Mouse (Mus musculus) liver, embryonic 13.5 days (tissue): ENCODE results near the gene Emg1. TPM values are rescaled to one million over a fixed set of nuclear protein-coding genes. Genes with fewer than 3 reads are reported as not detected.
A peak's percentile ranks its signal among the peaks of the same experiment; 100 is the strongest.

Experiments used
- ATAC-seq: fragments of 200-750 bp; cut with Nextera tagmentation; 2 replicates; pipeline ENCODE4 v1.8.0; 2017; ENCODE audit warnings: low read depth, mild to moderate bottlenecking, moderate number of reproducible peaks, moderate library complexity
- DNase-seq: peaks from one replicate; pipeline ENCODE4 v3.0.0; 2022
- H3K27ac ChIP-seq: fragments of 300-500 bp; sonication (generic); 2 replicates; pipeline ENCODE4 v1.5.1; 2015; ENCODE audit warnings: moderate library complexity, mild to moderate bottlenecking, inconsistent platforms
- H3K27me3 ChIP-seq: fragments of 300-500 bp; sonication (generic); 2 replicates; pipeline ENCODE4 v1.6.1; 2015; ENCODE audit warnings: mild to moderate bottlenecking, inconsistent platforms
- H3K36me3 ChIP-seq: fragments of 300-500 bp; sonication (generic); 2 replicates; pipeline ENCODE4 v1.6.1; 2015; ENCODE audit warnings: mild to moderate bottlenecking, inconsistent platforms
- H3K4me1 ChIP-seq: fragments of 300-500 bp; sonication (generic); replicated peaks from 2 replicates; pipeline ENCODE4 v1.6.1; 2015; ENCODE audit warnings: inconsistent platforms
- H3K4me2 ChIP-seq: fragments of 300-500 bp; sonication (generic); 2 replicates; pipeline ENCODE4 v1.6.1; 2015; ENCODE audit warnings: inconsistent platforms, mild to moderate bottlenecking, moderate library complexity
- H3K4me3 ChIP-seq: fragments of 300-500 bp; sonication (generic); replicated peaks from 2 replicates; pipeline ENCODE4 v1.5.1; 2015; ENCODE audit warnings: mild to moderate bottlenecking, inconsistent platforms
- H3K9ac ChIP-seq: fragments of 300-500 bp; sonication (generic); 2 replicates; pipeline ENCODE4 v1.6.1; 2015; ENCODE audit warnings: mild to moderate bottlenecking, inconsistent platforms
- H3K9me3 ChIP-seq: fragments of 300-500 bp; sonication (generic); replicated peaks from 2 replicates; pipeline ENCODE4 v1.6.1; 2016; ENCODE audit warnings: inconsistent platforms
- WGBS: fragments of 180-500 bp; shearing (Covaris S2); methylation state at CpG from one replicate; pipeline ENCODE4 v1.1.7; 2015; ENCODE audit not compliant: insufficient replicate concordance; 5-methylcytosine and 5-hydroxymethylcytosine counted together
- polyA plus RNA-seq: library from polyadenylated mRNA; unstranded; fragments of >200 nt; fragmentation: Nextera tagmentation; extraction: Ambion mirVana; gene quantifications from 2 replicates; pipeline ENCODE4 v1.2.1, GENCODE M21; 2015

The Emg1 gene
- polyA plus RNA-seq, 1 experiment from 2014 or later, result 189 TPM

- Histone ChIP-seq H3K27ac (peak overlapping the region; percentile 98), H3K4me2 (peak overlapping the region; percentile 97), H3K9me3 (no peaks in the 10 kb centered on the region), H3K27me3 (no peaks in the 10 kb centered on the region), H3K36me3 (peaks cover 6% of the 10 kb centered on the region), H3K9ac (peak overlapping the region; percentile 85), H3K4me3 (peak overlapping the region; percentile 67), H3K4me1 (peaks cover 50% of the 10 kb centered on the region)
- under 1% methylated on average over 29 of the region's 29 CpGs for WGBS
- DNase-seq (peak; percentile 38), ATAC-seq (no peak; the same call in 1 of the 2 replicates)
These were observed 28.4 kb upstream of the Emg1 start for GRCm38 (mm10) chr6:124740211-124740887.

- Histone ChIP-seq H3K4me2 (peak overlapping the region; percentile 97), H3K4me3 (no peak overlapping the region; the same call in 1 of the 2 replicates), H3K4me1 (peaks cover 41% of the 10 kb centered on the region), H3K27me3 (no peaks in the 10 kb centered on the region), H3K27ac (peak overlapping the region; percentile 98), H3K9me3 (no peaks in the 10 kb centered on the region), H3K9ac (peak overlapping the region; percentile 85), H3K36me3 (peaks cover 6% of the 10 kb centered on the region)
- DNase-seq, result no peak
- WGBS, result 72% methylated on average over 10 of the region's 10 CpGs
- no peak for ATAC-seq
These were observed 27.3 kb upstream of the Emg1 start for GRCm38 (mm10) chr6:124739231-124739796.

- Histone ChIP-seq H3K27ac (peak within 1 kb of the TSS; percentile 98), H3K4me3 (0 out of 2 replicates have a peak within 1 kb of the TSS, but pooled peaks have one; percentile 16), H3K4me1 (peaks cover 44% of the 10 kb centered on the region), H3K9ac (peak within 1 kb of the TSS; percentile 85), H3K9me3 (no peaks in the 10 kb centered on the region), H3K4me2 (peak within 1 kb of the TSS; percentile 97), H3K27me3 (no peaks in the 10 kb centered on the region), H3K36me3 (peaks cover 6% of the 10 kb centered on the region)
- ATAC-seq, result peak; percentile 6
- DNase-seq, result no peak
- WGBS, result 19% methylated on average over 15 of the region's 15 CpGs
These were observed 26.6 kb upstream of the Emg1 start, which contains the start of gene Ptpn6 for GRCm38 (mm10) chr6:124738511-124739023. Ptpn6 (minus strand) TSS chr6:124738714.

- H3K4me1 ChIP-seq, result peaks cover 58% of the 10 kb centered on the region
- WGBS, result 82% methylated on average over 11 of the region's 11 CpGs
These were observed 25.1 kb upstream of the Emg1 start for GRCm38 (mm10) chr6:124737040-124737439.

GRCm38 (mm10) chr6:124734417-124734816 is 22.4 kb upstream of the Emg1 start:
- peaks cover 52% of the 10 kb centered on the region for H3K4me1 ChIP-seq
- no peaks in the 10 kb centered on the region for H3K9me3 ChIP-seq
- H3K4me3 ChIP-seq, result no peak overlapping the region
- no peak overlapping the region for H3K9ac ChIP-seq
- H3K27ac ChIP-seq, result no peak overlapping the region
- no peak for ATAC-seq
- no peak for DNase-seq
- 59% methylated on average over 3 of the region's 3 CpGs for WGBS
- no peaks in the 10 kb centered on the region for H3K27me3 ChIP-seq
- H3K36me3 ChIP-seq, result no peaks in the 10 kb centered on the region
- H3K4me2 ChIP-seq, result no peak overlapping the region

More at GRCm38 (mm10) chr6:124737040-124737439, 25.1 kb upstream of the Emg1 start:
- no peak overlapping the region for H3K27ac ChIP-seq
- no peak for DNase-seq
- no peaks in the 10 kb centered on the region for H3K36me3 ChIP-seq
- no peak overlapping the region for H3K4me3 ChIP-seq
- no peaks in the 10 kb centered on the region for H3K9me3 ChIP-seq
- H3K4me2 ChIP-seq, result no peak overlapping the region
- H3K9ac ChIP-seq, result no peak overlapping the region
- no peaks in the 10 kb centered on the region for H3K27me3 ChIP-seq
- ATAC-seq, result no peak

GRCm38 (mm10) chr6:124732476-124733370 is 20.7 kb upstream of the Emg1 start:
- Histone ChIP-seq H3K27ac (peak overlapping the region; percentile 30), H3K4me3 (peak overlapping the region; percentile 49), H3K4me2 (peak overlapping the region; percentile 55)

GRCm38 (mm10) chr6:124731038-124731437 is 19.1 kb upstream of the Emg1 start:
- no peak overlapping the region for H3K9ac ChIP-seq
- peaks cover 33% of the 10 kb centered on the region for H3K4me1 ChIP-seq
- H3K27ac ChIP-seq, result peak overlapping the region; percentile 68; the same call in 1 of the 2 replicates
- peak overlapping the region; percentile 55 for H3K4me2 ChIP-seq
- ATAC-seq (no peak), DNase-seq (no peak)
- H3K36me3 ChIP-seq, result peaks cover 17% of the 10 kb centered on the region; the same call in 1 of the 2 replicates
- H3K9me3 ChIP-seq, result no peaks in the 10 kb centered on the region
- WGBS, result 70% methylated on average over 7 of the region's 7 CpGs
- no peaks in the 10 kb centered on the region for H3K27me3 ChIP-seq
- H3K4me3 ChIP-seq, result no peak overlapping the region

More at GRCm38 (mm10) chr6:124732476-124733370, 20.7 kb upstream of the Emg1 start:
- Histone ChIP-seq H3K27me3 (no peaks in the 10 kb centered on the region), H3K36me3 (peaks cover 10% of the 10 kb centered on the region; the same call in 1 of the 2 replicates), H3K4me1 (peaks cover 35% of the 10 kb centered on the region), H3K9me3 (no peaks in the 10 kb centered on the region), H3K9ac (peak overlapping the region; percentile 71)
- ATAC-seq (peak; percentile 70), DNase-seq (peak; percentile 50)
- 24% methylated on average over 19 of the region's 19 CpGs for WGBS

- Histone ChIP-seq H3K9me3 (no peaks in the 10 kb centered on the region), H3K36me3 (peaks cover 23% of the 10 kb centered on the region; the same call in 1 of the 2 replicates), H3K4me1 (peaks cover 37% of the 10 kb centered on the region), H3K4me2 (0 out of 2 replicates have a peak overlapping the region, but pooled peaks have one; percentile 12), H3K27ac (peak overlapping the region; percentile 68), H3K27me3 (no peaks in the 10 kb centered on the region), H3K9ac (no peak overlapping the region), H3K4me3 (no peak overlapping the region)
- ATAC-seq (no peak), DNase-seq (no peak)
- 41% methylated on average over 8 of the region's 8 CpGs for WGBS
These were observed 18.1 kb upstream of the Emg1 start for GRCm38 (mm10) chr6:124729850-124730705.

GRCm38 (mm10) chr6:124728621-124729020 is 16.6 kb upstream of the Emg1 start:
- H3K4me1 ChIP-seq, result peaks cover 48% of the 10 kb centered on the region
- no peak overlapping the region for H3K4me2 ChIP-seq
- H3K36me3 ChIP-seq, result peaks cover 23% of the 10 kb centered on the region; the same call in 1 of the 2 replicates
- no peak overlapping the region for H3K9ac ChIP-seq
- DNase-seq (no peak), ATAC-seq (no peak)
- H3K9me3 ChIP-seq, result no peaks in the 10 kb centered on the region
- 79% methylated on average over 10 of the region's 10 CpGs for WGBS
- no peak overlapping the region for H3K4me3 ChIP-seq
- H3K27me3 ChIP-seq, result no peaks in the 10 kb centered on the region
- no peak overlapping the region for H3K27ac ChIP-seq

GRCm38 (mm10) chr6:124724472-124724871 is 12.5 kb upstream of the Emg1 start:
- Histone ChIP-seq H3K4me2 (0 out of 2 replicates have a peak overlapping the region, but pooled peaks have one; percentile 2), H3K27me3 (no peaks in the 10 kb centered on the region)

More at GRCm38 (mm10) chr6:124724472-124724871, 12.5 kb upstream of the Emg1 start:
- Histone ChIP-seq H3K36me3 (peaks cover 23% of the 10 kb centered on the region; the same call in 1 of the 2 replicates), H3K9me3 (no peaks in the 10 kb centered on the region), H3K9ac (no peak overlapping the region), H3K4me1 (peaks cover 49% of the 10 kb centered on the region), H3K27ac (0 out of 2 replicates have a peak overlapping the region, but pooled peaks have one; percentile 29), H3K4me3 (no peak overlapping the region)
- ATAC-seq, result no peak
- WGBS, result 50% methylated on average over 10 of the region's 10 CpGs
- DNase-seq, result no peak
